Mouse (Mus musculus): ENCODE results near the gene Olfr554.

DNA sequence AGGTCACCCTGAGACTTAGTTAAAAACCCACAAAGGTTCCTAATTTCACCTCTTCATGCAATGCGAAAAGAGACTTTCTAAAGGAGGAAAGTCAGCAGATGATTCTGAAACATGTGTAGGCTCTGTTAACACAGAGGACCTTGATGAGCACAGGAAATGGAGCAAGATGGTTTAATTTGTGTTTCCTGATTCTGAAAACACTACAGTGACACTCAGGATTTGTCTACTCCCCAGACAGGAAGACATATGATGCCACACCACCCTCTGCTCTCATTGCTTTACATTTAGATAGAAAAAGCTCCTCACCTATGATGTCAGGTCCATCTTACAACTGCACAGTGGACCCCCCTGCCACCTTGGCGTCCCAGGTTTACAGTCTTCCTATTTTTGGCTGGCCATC, 38.0 kb downstream of the Olfr554 start:
- TF ChIP-seq CTCF (IDR thresholded peaks at IDR 0.05; ENCODE audit: borderline replicate concordance, insufficient read depth, low read length) (no peak), POLR2A (IDR thresholded peaks at IDR 0.05; ENCODE audit: low read depth, low read length) (no peak)
